Mouse (Mus musculus) thymus, adult 2 months (tissue): ENCODE results near the gene Nfkb1.

Experiments
- CTCF ChIP-seq: fragments of 200-500 bp; IDR thresholded peaks from 2 replicates; pipeline ENCODE4 v1.5.1; 2012; ENCODE audit warnings: mild to moderate bottlenecking, control low read depth, low read length, moderate library complexity, borderline replicate concordance; ENCODE audit not compliant: control insufficient read depth, poor library complexity, insufficient read depth; ENCODE audit errors: extremely low read depth
- POLR2A ChIP-seq: fragments of 200-500 bp; IDR thresholded peaks from 2 replicates; pipeline ENCODE4 v1.6.1; 2012; ENCODE audit warnings: mild to moderate bottlenecking, low read length, control low read depth, moderate library complexity; ENCODE audit not compliant: control insufficient read depth, poor library complexity, insufficient read depth; ENCODE audit errors: extremely low read depth

DNA sequence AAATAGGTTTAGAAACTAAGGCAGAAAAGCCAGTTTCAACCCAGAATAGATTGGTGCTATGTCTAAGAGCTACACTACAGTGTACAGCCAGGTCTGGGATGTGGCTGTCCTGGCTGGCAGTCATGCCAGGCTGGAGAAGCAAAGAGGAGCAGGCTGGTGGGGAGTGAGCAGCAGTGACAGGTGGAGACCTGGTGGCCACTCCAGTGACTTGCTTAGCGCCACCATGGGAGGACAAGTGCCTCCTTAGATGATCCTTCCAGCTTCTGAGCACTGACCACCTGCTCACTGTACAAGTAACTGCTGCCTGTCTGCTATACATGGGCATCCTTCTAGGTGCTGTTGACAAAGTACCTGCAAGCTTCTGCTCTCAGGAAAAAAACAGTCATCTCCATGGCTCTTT is 44.7 kb downstream of the Nfkb1 start:
- TF ChIP-seq CTCF (no peak), POLR2A (no peak)
